Mouse (Mus musculus): ENCODE measurements at regions not wholly inside any gene's neighbourhood (a gene's known extent, or its start where the extent isn't known, plus 50 kb on each side); places are given as distances from the start of the nearest gene placed in this dataset.

DNA sequence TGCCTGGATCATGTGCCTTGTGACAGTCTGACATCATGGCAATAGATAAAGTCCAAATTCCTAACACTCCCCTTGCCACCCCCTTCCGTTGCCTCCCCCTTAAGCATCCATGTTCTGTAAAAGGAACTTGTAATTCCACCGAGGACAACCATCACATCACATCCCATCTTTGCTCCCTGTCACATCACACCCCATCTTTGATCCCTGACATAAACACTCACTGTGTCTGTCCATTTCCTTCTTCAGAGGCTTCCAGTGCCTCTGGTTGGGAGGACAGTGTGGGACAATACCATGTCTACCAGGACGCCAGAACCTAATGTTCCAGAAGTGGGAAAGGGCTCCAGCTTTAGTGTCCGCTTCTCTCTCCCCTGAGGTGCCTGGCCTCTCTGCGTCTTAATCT lies 223.6 kb downstream of the Tex36 start:
- TF ChIP-seq MAX (IDR thresholded peaks at IDR 0.05; ENCODE audit: low read depth): no peak
- TF ChIP-seq REST (IDR thresholded peaks at IDR 0.05; ENCODE audit: insufficient read depth, insufficient read length): no peak
- no peak for TF ChIP-seq POLR2A (IDR thresholded peaks at IDR 0.05; ENCODE audit: insufficient read length, low read depth)
- no peak for TF ChIP-seq USF1 (IDR thresholded peaks at IDR 0.05; ENCODE audit: low read depth)
- no peak for TF ChIP-seq TCF12 (IDR thresholded peaks at IDR 0.05; ENCODE audit: insufficient read depth, poor library complexity, severe bottlenecking)
- no peak for TF ChIP-seq E2F4 (IDR thresholded peaks at IDR 0.05; ENCODE audit: insufficient read depth)
- TF ChIP-seq TCF3 (IDR thresholded peaks at IDR 0.05; ENCODE audit: insufficient read length, low read depth): no peak
- no peak for TF ChIP-seq SRF (IDR thresholded peaks at IDR 0.05; ENCODE audit: control insufficient read depth, insufficient read length, low read depth)
- no peak for TF ChIP-seq CEBPB (IDR thresholded peaks at IDR 0.05; ENCODE audit: insufficient read depth, poor library complexity, severe bottlenecking)
- no peak for TF ChIP-seq MYOG (IDR thresholded peaks at IDR 0.05; ENCODE audit: control insufficient read depth in 1 of 3, insufficient read depth in 1 of 3, insufficient read length in 2 of 3, low read depth in 2 of 3)
- TF ChIP-seq MYOD1 (IDR thresholded peaks at IDR 0.05; ENCODE audit: control insufficient read depth in 1 of 3, insufficient read length in 2 of 3, low read depth in 2 of 3): no peak
- TF ChIP-seq POLR2AphosphoS2 (IDR thresholded peaks at IDR 0.05; ENCODE audit: insufficient read length, low read depth): no peak
